ENCODE assay signal across 8 mouse cellular contexts in genomic region chr13:58158099-58158912, GRCm38 (mm10). TPM values are rescaled to one million over a fixed set of nuclear protein-coding genes. Genes with fewer than 3 reads are reported as not detected.
DNase-seq lines count a peak whose midpoint lies in the region; ATAC-seq lines count a peak whose summit lies in the region.

No protein-coding gene starts in this region.

- H3K36me3 ChIP-seq in hindbrain, embryonic 11.5 days (ENCODE audit: control insufficient read depth, insufficient read depth, low read length) = peaks cover 10% of the 10 kb centered on the region

- no peaks in the 10 kb centered on the region; the same call in none of the 2 replicates for H3K4me1 ChIP-seq in hindbrain, embryonic 11.5 days (replicated peaks; ENCODE audit: control insufficient read depth, insufficient read depth, low read length)

- H3K4me2 ChIP-seq in hindbrain, embryonic 11.5 days (replicated peaks; ENCODE audit: low read depth, low read length) = peak overlapping the region; percentile 96

- H3K9me3 ChIP-seq in hindbrain, embryonic 11.5 days (ENCODE audit: control insufficient read depth, low read length) = no peaks in the 10 kb centered on the region

- H3K27me3 ChIP-seq in hindbrain, embryonic 11.5 days (ENCODE audit: control insufficient read depth, insufficient read depth, low read length) = no peaks in the 10 kb centered on the region

- peak; percentile 93 for DNase-seq in MEL-GATA-1-ER (ENCODE audit: extremely low read depth, low read depth)
- DNase-seq in cerebellum, adult 8-10 months = peak; percentile 83
- peak; percentile 96 for DNase-seq in hindbrain, embryonic 11.5 days (ENCODE audit: low spot score)
- DNase-seq in layer of hippocampus, postnatal 10 days (ENCODE audit: low spot score in 2 of 2) = peak; percentile 92 to 94
- DNase-seq in lung, postnatal 10 days = peak; percentile 94
- DNase-seq in ovary, postnatal 36 days (ENCODE audit: low spot score) = peak; percentile 81
- DNase-seq in thymus, postnatal 25 days = peak; percentile 89

- H3K27ac ChIP-seq in hindbrain, embryonic 11.5 days (ENCODE audit: low read depth, low read length) = peak overlapping the region; percentile 24; the same call in 1 of the 2 replicates

- ATAC-seq in frontal cortex, adult (ENCODE audit: low TSS enrichment) = peak; percentile 64
- ATAC-seq in hindbrain, embryonic 11.5 days (ENCODE audit: low FRiP score) = peak; percentile 70

- 13% methylated on average over 16 of the region's 16 CpGs for WGBS in hindbrain, embryonic 11.5 days

- peak overlapping the region; percentile 81; the same call in 1 of the 2 replicates for H3K9ac ChIP-seq in hindbrain, embryonic 11.5 days (ENCODE audit: low read depth, low read length)

- H3K4me3 ChIP-seq in hindbrain, embryonic 11.5 days (ENCODE audit: low read depth, low read length) = peak overlapping the region; percentile 82

RNA-seq across cellular contexts. Expression of gene Idnk, which starts 0.9 kb away (rescaled TPM):
- 57.8 and 62.7 TPM in 2 replicates for polyA plus RNA-seq in hindbrain, embryonic 11.5 days (2014; fragmentation: Nextera tagmentation; extraction: Ambion mirVana)
- 10 to 100 TPM; 29.2 to 33.3 TPM for total RNA-seq in layer of hippocampus, postnatal 10 days (2021)

RNA-seq across cellular contexts. Expression of gene Hnrnpa0, which starts 29.9 kb away (rescaled TPM):
- polyA plus RNA-seq in hindbrain, embryonic 11.5 days (2014; fragmentation: Nextera tagmentation; extraction: Ambion mirVana) = 56.9 and 61.9 TPM in 2 replicates
- total RNA-seq in layer of hippocampus, postnatal 10 days (2021) = 100 to 1,000 TPM; 170 to 173 TPM

RNA-seq across cellular contexts. Expression of gene Klhl3, which starts 44.9 kb away (rescaled TPM):
- 3.8 and 3.9 TPM in 2 replicates for polyA plus RNA-seq in hindbrain, embryonic 11.5 days (2014; fragmentation: Nextera tagmentation; extraction: Ambion mirVana)
- 10 to 100 TPM; 25.0 to 27.8 TPM for total RNA-seq in layer of hippocampus, postnatal 10 days (2021)

RNA-seq across cellular contexts. Expression of gene Ubqln1, which starts 57.1 kb away (rescaled TPM):
- 124 and 159 TPM in 2 replicates for polyA plus RNA-seq in hindbrain, embryonic 11.5 days (2014; fragmentation: Nextera tagmentation; extraction: Ambion mirVana)
- total RNA-seq in layer of hippocampus, postnatal 10 days (2021) = 100 to 1,000 TPM; 129 to 135 TPM

Comparison
In these comparisons a context has a peak if more than half of its experiments do, and no peak if none do; other contexts are left out.
1. Peak in every context shown above with its lines: DNase-seq, ATAC-seq, H3K4me3 ChIP-seq and H3K27ac ChIP-seq.